Mouse (Mus musculus) lung, adult 2 months (tissue): Measurements from ENCODE around the gene Gm2696. TPM values are rescaled to one million over a fixed set of nuclear protein-coding genes. Genes with fewer than 3 reads are reported as not detected.
"Not testable (repeated sequence)": the region's sequence is repeated elsewhere in the genome, so short reads cannot be mapped to it uniquely, and the experiment has no call there.

Experiments used
- DNase-seq: peaks from one replicate; pipeline ENCODE4 v3.0.0; 2022
- H3K4me1 ChIP-seq: fragments of 200-500 bp; 2 replicates; pipeline ENCODE4 v1.6.1; 2011; ENCODE audit warnings: low read length; ENCODE audit not compliant: control insufficient read depth, insufficient read depth
- H3K4me3 ChIP-seq: fragments of 200-500 bp; replicated peaks from 2 replicates; pipeline ENCODE3; 2011; ENCODE audit warnings: low read depth, mild to moderate bottlenecking, control low read depth, low read length; ENCODE audit errors: extremely low read depth
- CTCF ChIP-seq: fragments of 200-500 bp; IDR thresholded peaks from 2 replicates; pipeline ENCODE4 v1.5.1; 2011; ENCODE audit warnings: mild to moderate bottlenecking, low read length, control low read depth; ENCODE audit not compliant: insufficient read depth
- POLR2A ChIP-seq: fragments of 200-500 bp; IDR thresholded peaks from 2 replicates; pipeline ENCODE4 v1.6.1; 2011; ENCODE audit warnings: low read depth, mild to moderate bottlenecking, control low read depth, low read length, borderline replicate concordance; ENCODE audit errors: extremely low read depth
- WGBS: fragments of 180-500 bp; shearing (Covaris S2); methylation state at CpG from one replicate; pipeline ENCODE4 v1.1.7; 2018; 5-methylcytosine and 5-hydroxymethylcytosine counted together
- polyA plus RNA-seq: library from polyadenylated mRNA; depleted of rRNA; stranded (reverse); fragments of >200 nt; gene quantifications from 2 replicates; pipeline ENCODE4 v1.2.3, GENCODE M21; 2012; rRNA removed

The Gm2696 gene
- not detected in 2 replicates for polyA plus RNA-seq

GRCm38 (mm10) chr10:77814382-77814781 lies at the start of gene Gm2696:
TSS of gene Gm2696 (plus strand) at chr10:77814682.
- Histone ChIP-seq H3K4me3 (no peak within 1 kb of the TSS), H3K4me1 (no peaks in the 10 kb centered on the region)
- DNase-seq: no peak
- 31% methylated on average over 4 of the region's 4 CpGs for WGBS
- no peak for TF ChIP-seq CTCF
- no peak for TF ChIP-seq POLR2A

GRCm38 (mm10) chr10:77769727-77770126 lies 44.8 kb upstream of the Gm2696 start:
- WGBS: 81% methylated on average over 1 of the region's 1 CpGs

GRCm38 (mm10) chr10:77771225-77771624 lies 43.3 kb upstream of the Gm2696 start, which contains the start of gene Gm3238:
TSS of gene Gm3238 (minus strand) at chr10:77771325.
- not testable (repeated sequence) for DNase-seq, H3K4me3 ChIP-seq, H3K4me1 ChIP-seq
- 43% methylated on average over 1 of the region's 1 CpGs for WGBS

More at GRCm38 (mm10) chr10:77769727-77770126, 44.8 kb upstream of the Gm2696 start:
- no peaks in the 10 kb centered on the region for H3K4me1 ChIP-seq
- H3K4me3 ChIP-seq: no peak overlapping the region
- no peak for TF ChIP-seq POLR2A
- TF ChIP-seq CTCF: no peak
- no peak for DNase-seq

- DNase-seq, H3K4me3 ChIP-seq, H3K4me1 ChIP-seq: not testable (repeated sequence)
- 84% methylated on average over 3 of the region's 3 CpGs for WGBS
These were observed 42.3 kb upstream of the Gm2696 start for GRCm38 (mm10) chr10:77772142-77772541.

GRCm38 (mm10) chr10:77776844-77777243 lies 37.6 kb upstream of the Gm2696 start, which contains the start of gene Gm7138:
TSS of gene Gm7138 (minus strand) at chr10:77776944.
- H3K4me1 ChIP-seq, H3K4me3 ChIP-seq, DNase-seq: not testable (repeated sequence)
- WGBS: 78% methylated on average over 1 of the region's 1 CpGs

GRCm38 (mm10) chr10:77782442-77782841 lies 32.0 kb upstream of the Gm2696 start, which contains the start of gene Gm3250:
TSS of gene Gm3250 (minus strand) at chr10:77782542.
- WGBS: 80% methylated on average over 1 of the region's 1 CpGs
- not testable (repeated sequence) for DNase-seq, H3K4me3 ChIP-seq, H3K4me1 ChIP-seq

- not testable (repeated sequence) for H3K4me1 ChIP-seq, DNase-seq, H3K4me3 ChIP-seq
- 78% methylated on average over 2 of the region's 3 CpGs for WGBS
These were observed 31.1 kb upstream of the Gm2696 start for GRCm38 (mm10) chr10:77783396-77783795.

GRCm38 (mm10) chr10:77787876-77788275 lies 26.6 kb upstream of the Gm2696 start, which contains the start of gene Gm7137:
TSS of gene Gm7137 (minus strand) at chr10:77788200.
- H3K4me1 ChIP-seq, DNase-seq, H3K4me3 ChIP-seq: not testable (repeated sequence)
- 13% methylated on average over 1 of the region's 1 CpGs for WGBS

GRCm38 (mm10) chr10:77788621-77789020 lies 25.9 kb upstream of the Gm2696 start:
- WGBS: 73% methylated on average over 2 of the region's 2 CpGs
- DNase-seq: no peak
- Histone ChIP-seq H3K4me3 (no peak overlapping the region), H3K4me1 (no peaks in the 10 kb centered on the region)
- TF ChIP-seq POLR2A (no peak), CTCF (no peak)

- Histone ChIP-seq H3K4me1 (no peaks in the 10 kb centered on the region), H3K4me3 (no peak within 1 kb of the TSS)
- DNase-seq: no peak
- WGBS: 52% methylated on average over 2 of the region's 2 CpGs
- TF ChIP-seq CTCF: no peak
- no peak for TF ChIP-seq POLR2A
These were observed 19.5 kb upstream of the Gm2696 start, which contains the start of gene Gm9639 for GRCm38 (mm10) chr10:77794976-77795375. TSS of gene Gm9639 (minus strand) at chr10:77795076.

- TF ChIP-seq POLR2A: no peak
- no peak for TF ChIP-seq CTCF
- 27% methylated on average over 3 of the region's 3 CpGs for WGBS
- no peaks in the 10 kb centered on the region for H3K4me1 ChIP-seq
- DNase-seq: no peak
- no peak overlapping the region for H3K4me3 ChIP-seq
These were observed 16.8 kb upstream of the Gm2696 start for GRCm38 (mm10) chr10:77797677-77798076.

- H3K4me1 ChIP-seq, DNase-seq, H3K4me3 ChIP-seq: not testable (repeated sequence)
- WGBS: 51% methylated on average over 3 of the region's 3 CpGs
These were observed 16.1 kb upstream of the Gm2696 start for GRCm38 (mm10) chr10:77798164-77798920.
